Mouse (Mus musculus) liver, embryonic 13.5 days (tissue): Measurements from ENCODE around the gene Apol6. TPM values are rescaled to one million over a fixed set of nuclear protein-coding genes. Genes with fewer than 3 reads are reported as not detected.

Source experiments
- ATAC-seq: fragments of 200-750 bp; cut with Nextera tagmentation; 2 replicates; pipeline ENCODE4 v1.8.0; 2017; ENCODE audit warnings: low read depth, mild to moderate bottlenecking, moderate number of reproducible peaks, moderate library complexity
- DNase-seq: peaks from one replicate; pipeline ENCODE4 v3.0.0; 2022
- H3K27ac ChIP-seq: fragments of 300-500 bp; sonication (generic); 2 replicates; pipeline ENCODE4 v1.5.1; 2015; ENCODE audit warnings: moderate library complexity, mild to moderate bottlenecking, inconsistent platforms
- H3K27me3 ChIP-seq: fragments of 300-500 bp; sonication (generic); 2 replicates; pipeline ENCODE4 v1.6.1; 2015; ENCODE audit warnings: mild to moderate bottlenecking, inconsistent platforms
- H3K36me3 ChIP-seq: fragments of 300-500 bp; sonication (generic); 2 replicates; pipeline ENCODE4 v1.6.1; 2015; ENCODE audit warnings: mild to moderate bottlenecking, inconsistent platforms
- H3K4me1 ChIP-seq: fragments of 300-500 bp; sonication (generic); replicated peaks from 2 replicates; pipeline ENCODE4 v1.6.1; 2015; ENCODE audit warnings: inconsistent platforms
- H3K4me2 ChIP-seq: fragments of 300-500 bp; sonication (generic); 2 replicates; pipeline ENCODE4 v1.6.1; 2015; ENCODE audit warnings: inconsistent platforms, mild to moderate bottlenecking, moderate library complexity
- H3K4me3 ChIP-seq: fragments of 300-500 bp; sonication (generic); replicated peaks from 2 replicates; pipeline ENCODE4 v1.5.1; 2015; ENCODE audit warnings: mild to moderate bottlenecking, inconsistent platforms
- H3K9ac ChIP-seq: fragments of 300-500 bp; sonication (generic); 2 replicates; pipeline ENCODE4 v1.6.1; 2015; ENCODE audit warnings: mild to moderate bottlenecking, inconsistent platforms
- H3K9me3 ChIP-seq: fragments of 300-500 bp; sonication (generic); replicated peaks from 2 replicates; pipeline ENCODE4 v1.6.1; 2016; ENCODE audit warnings: inconsistent platforms
- WGBS: fragments of 180-500 bp; shearing (Covaris S2); methylation state at CpG from one replicate; pipeline ENCODE4 v1.1.7; 2015; ENCODE audit not compliant: insufficient replicate concordance; 5-methylcytosine and 5-hydroxymethylcytosine counted together
- polyA plus RNA-seq: library from polyadenylated mRNA; unstranded; fragments of >200 nt; fragmentation: Nextera tagmentation; extraction: Ambion mirVana; gene quantifications from 2 replicates; pipeline ENCODE4 v1.2.1, GENCODE M21; 2015

The Apol6 gene
- polyA plus RNA-seq, 1 experiment from 2014 or later = 0.36 TPM

DNA sequence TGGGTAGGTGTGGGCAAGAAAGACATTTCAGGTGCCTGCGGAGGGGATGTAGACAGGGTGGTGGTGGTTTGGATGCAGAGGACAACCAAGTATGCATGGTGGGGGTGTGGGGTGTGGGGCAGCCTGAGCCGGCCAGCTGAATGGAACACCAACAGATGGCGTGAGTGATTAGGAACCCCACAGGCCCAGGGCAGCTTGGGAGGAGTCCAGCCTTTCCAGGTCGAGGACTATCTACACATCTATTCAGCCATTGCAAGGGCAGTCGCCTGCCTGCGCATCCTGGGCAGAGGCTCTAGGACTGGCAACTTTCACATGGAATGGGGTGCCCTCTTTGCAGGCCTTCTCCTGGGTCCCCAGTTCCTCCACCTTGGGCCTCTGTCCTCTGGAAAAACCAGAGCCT, 10.0 kb upstream of the Apol6 start:
- DNase-seq (no peak), ATAC-seq (no peak)
- Histone ChIP-seq H3K27me3 (peaks cover 10% of the 10 kb centered on the region), H3K27ac (no peak overlapping the region), H3K4me3 (no peak overlapping the region), H3K4me2 (no peak overlapping the region), H3K4me1 (peaks cover 17% of the 10 kb centered on the region), H3K9me3 (no peaks in the 10 kb centered on the region), H3K36me3 (no peaks in the 10 kb centered on the region), H3K9ac (no peak overlapping the region)
- WGBS = 59% methylated on average over 6 of the region's 6 CpGs

DNA sequence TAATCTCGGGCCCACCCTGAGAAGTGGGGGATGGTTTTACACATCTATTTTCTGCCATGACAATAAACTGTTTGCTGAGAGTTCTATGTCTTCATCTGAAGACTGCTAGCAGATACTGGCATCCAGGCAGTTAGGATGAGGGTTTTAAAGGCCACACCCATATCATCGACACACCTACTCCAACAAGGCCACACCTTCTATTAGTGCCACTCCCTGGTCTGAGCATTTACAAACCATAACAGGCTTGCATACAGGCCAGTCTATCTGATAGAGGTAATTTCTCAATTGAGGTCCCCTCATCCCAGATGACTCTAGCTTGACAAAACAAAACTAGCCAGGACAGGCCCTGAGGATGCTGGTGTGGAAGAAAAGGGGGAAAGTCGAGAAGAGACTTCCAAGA, 8.9 kb upstream of the Apol6 start:
- Histone ChIP-seq H3K4me1 (peaks cover 17% of the 10 kb centered on the region), H3K9ac (no peak overlapping the region), H3K4me2 (no peak overlapping the region), H3K27me3 (peaks cover 10% of the 10 kb centered on the region), H3K36me3 (no peaks in the 10 kb centered on the region), H3K27ac (no peak overlapping the region), H3K9me3 (no peaks in the 10 kb centered on the region), H3K4me3 (no peak overlapping the region)
- 53% methylated on average over 3 of the region's 3 CpGs for WGBS
- no peak for DNase-seq
- peak; percentile 46; the same call in 1 of the 2 replicates for ATAC-seq

DNA sequence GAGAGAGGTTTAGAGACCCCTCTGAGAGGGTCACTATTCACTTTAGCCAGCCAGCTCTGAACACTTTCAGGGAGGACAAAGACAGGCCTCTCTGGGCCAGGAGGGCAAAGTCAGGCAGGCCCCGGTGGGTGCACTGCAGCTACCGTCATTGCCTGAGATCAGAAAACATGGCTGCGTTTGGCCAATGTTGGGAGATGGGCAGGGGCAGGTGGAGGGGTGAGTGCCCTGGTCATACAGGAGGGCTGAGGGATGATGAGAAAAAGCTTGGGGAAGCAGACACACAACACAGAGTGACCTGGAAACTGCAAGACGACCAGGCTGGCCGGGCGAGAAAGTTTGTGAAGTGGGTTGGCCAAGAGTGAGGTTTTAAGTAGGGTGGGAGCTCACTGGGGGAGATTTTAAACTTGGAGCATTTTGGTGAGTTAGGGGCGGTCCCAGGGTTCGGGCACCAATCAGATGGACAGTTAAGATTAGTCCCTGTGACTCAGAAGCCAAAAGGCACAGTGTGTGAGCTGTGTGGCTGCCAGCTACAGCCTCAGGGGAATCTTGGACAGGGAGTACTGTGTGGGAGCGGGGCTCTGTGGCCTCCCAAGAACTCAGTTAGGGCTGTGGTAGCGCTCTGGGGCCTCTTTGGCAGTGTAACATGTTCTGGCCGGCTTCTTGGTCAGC, 8.1 kb upstream of the Apol6 start:
- no peaks in the 10 kb centered on the region for H3K9me3 ChIP-seq
- peaks cover 17% of the 10 kb centered on the region for H3K4me1 ChIP-seq
- H3K4me2 ChIP-seq = no peak overlapping the region
- WGBS = 62% methylated on average over 11 of the region's 11 CpGs
- peaks cover 10% of the 10 kb centered on the region for H3K27me3 ChIP-seq
- H3K27ac ChIP-seq = peak overlapping the region; percentile 61; the same call in 1 of the 2 replicates
- no peak overlapping the region for H3K9ac ChIP-seq
- ATAC-seq (no peak), DNase-seq (no peak)
- no peak overlapping the region for H3K4me3 ChIP-seq
- no peaks in the 10 kb centered on the region for H3K36me3 ChIP-seq

DNA sequence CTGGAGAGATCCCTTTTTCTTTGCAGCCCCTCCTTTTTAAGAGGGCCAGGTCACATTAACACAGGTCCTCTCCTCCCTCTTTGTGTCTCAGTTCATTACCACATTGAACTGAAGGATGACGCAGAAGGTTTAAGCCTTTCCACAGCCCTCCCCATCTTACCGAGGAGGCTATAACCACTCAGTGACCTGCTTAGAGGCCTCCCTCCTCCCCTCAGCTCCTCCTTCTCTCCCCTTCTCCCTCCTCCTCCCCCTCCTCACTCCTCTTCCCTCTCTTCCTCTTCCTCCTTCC, 7.6 kb upstream of the Apol6 start:
- Histone ChIP-seq H3K27ac (peak overlapping the region; percentile 61), H3K9me3 (no peaks in the 10 kb centered on the region), H3K4me3 (no peak overlapping the region), H3K9ac (no peak overlapping the region), H3K4me2 (no peak overlapping the region), H3K4me1 (peaks cover 17% of the 10 kb centered on the region), H3K36me3 (no peaks in the 10 kb centered on the region), H3K27me3 (peaks cover 10% of the 10 kb centered on the region)
- no peak for DNase-seq
- ATAC-seq = no peak
- WGBS = 55% methylated on average over 2 of the region's 2 CpGs

DNA sequence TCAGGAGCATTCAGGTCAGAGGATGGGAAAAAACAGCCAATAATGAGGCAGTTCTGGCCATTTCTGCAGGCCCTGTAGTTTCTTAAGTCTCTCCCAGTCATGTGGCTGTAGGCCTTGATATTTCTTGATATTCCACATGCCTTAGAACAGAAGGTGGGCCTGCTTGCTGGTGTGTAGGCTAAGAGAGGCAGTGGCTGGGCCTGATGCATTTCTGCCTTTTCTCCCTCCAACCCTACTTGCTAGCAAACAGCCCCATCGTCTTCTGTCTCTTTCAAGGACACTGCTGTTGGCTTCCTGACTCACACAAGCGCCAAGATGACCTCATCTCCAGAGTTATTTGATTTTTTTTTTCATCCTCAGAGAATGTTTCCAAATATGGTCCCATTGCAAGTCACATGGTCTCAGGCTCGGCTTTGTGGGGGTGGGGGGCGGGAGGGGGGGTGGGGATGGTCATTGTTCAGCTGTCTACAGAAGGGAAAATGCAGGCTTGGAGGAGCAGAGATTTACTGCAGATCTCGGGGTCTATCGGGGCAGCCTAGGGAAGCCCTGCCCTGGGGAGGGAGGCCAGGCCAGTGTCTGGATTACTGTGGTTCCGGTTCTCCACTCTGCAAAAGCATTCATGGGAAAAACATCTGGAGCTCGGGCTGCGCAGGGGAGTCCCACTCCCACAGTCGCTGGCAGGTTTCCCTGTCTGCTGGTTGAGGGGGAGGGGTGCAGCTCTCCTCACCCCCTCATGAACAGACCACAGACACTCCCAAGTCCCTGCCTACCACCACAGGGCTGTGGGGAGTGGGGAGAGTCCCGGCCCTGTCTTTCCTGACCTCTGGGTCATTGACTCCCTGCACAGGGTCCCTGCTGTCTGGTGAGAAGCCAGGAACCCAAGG, 7.0 kb upstream of the Apol6 start:
- Histone ChIP-seq H3K9ac (no peak overlapping the region), H3K27me3 (peaks cover 10% of the 10 kb centered on the region), H3K36me3 (no peaks in the 10 kb centered on the region), H3K4me1 (peaks cover 17% of the 10 kb centered on the region), H3K27ac (peak overlapping the region; percentile 61), H3K9me3 (no peaks in the 10 kb centered on the region), H3K4me2 (no peak overlapping the region), H3K4me3 (no peak overlapping the region)
- no peak for DNase-seq
- ATAC-seq = no peak
- 21% methylated on average over 11 of the region's 11 CpGs for WGBS

DNA sequence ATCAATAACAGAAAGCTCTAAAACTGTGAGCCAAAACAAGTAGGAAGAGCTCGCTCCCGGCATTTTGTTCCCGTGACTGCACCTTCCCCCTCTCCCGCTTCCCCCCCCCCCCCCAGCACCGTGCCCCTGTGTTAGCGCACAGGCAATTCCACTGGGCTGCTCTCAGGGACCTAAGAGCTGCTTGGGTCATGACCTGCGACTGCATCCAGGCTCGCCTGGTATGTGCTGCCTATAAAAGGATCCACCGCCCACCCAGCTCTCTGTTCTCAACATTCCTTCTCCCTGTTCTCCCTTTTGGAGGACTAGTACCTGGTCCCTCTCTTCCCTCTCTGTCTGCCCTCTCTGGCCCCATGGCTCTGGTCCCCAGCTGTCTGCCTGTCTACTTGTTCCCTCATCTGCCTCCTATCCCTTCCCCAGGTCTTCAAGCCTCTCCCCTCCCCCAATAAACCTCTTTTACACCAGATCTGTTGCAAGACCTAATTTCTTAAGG, 5.3 kb upstream of the Apol6 start:
- H3K4me3 ChIP-seq = no peak overlapping the region
- H3K27ac ChIP-seq = no peak overlapping the region
- H3K9me3 ChIP-seq = no peaks in the 10 kb centered on the region
- no peak overlapping the region for H3K9ac ChIP-seq
- peaks cover 5% of the 10 kb centered on the region; the same call in 1 of the 2 replicates for H3K27me3 ChIP-seq
- DNase-seq (no peak), ATAC-seq (no peak)
- H3K36me3 ChIP-seq = no peaks in the 10 kb centered on the region
- peaks cover 17% of the 10 kb centered on the region for H3K4me1 ChIP-seq
- H3K4me2 ChIP-seq = no peak overlapping the region
- WGBS = 67% methylated on average over 8 of the region's 9 CpGs

DNA sequence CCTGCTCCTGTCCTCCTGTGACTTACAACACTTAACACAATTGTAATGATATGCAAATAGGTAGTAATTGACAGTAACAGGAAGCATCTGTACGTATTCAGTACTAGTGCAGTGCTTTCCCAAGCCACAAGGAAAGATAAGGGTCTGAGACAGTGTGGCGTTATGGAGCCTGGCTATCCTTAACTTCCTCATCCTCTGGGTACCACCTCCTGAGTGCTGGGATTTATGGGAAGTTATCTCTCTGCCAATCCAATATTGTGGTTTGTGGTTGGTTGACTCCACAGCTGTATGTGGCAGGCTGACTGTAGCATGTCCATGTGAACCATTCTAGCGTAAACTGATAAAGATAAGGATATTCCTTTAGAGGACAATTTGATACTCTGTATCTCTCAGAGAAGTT, 3.7 kb upstream of the Apol6 start:
- DNase-seq (no peak), ATAC-seq (no peak)
- no peak overlapping the region for H3K4me2 ChIP-seq
- no peaks in the 10 kb centered on the region for H3K36me3 ChIP-seq
- no peak overlapping the region for H3K9ac ChIP-seq
- H3K27ac ChIP-seq = no peak overlapping the region
- WGBS = 9% methylated on average over 3 of the region's 3 CpGs
- H3K27me3 ChIP-seq = peaks cover 5% of the 10 kb centered on the region; the same call in 1 of the 2 replicates
- peaks cover 11% of the 10 kb centered on the region for H3K4me1 ChIP-seq
- no peak overlapping the region for H3K4me3 ChIP-seq
- H3K9me3 ChIP-seq = no peaks in the 10 kb centered on the region

DNA sequence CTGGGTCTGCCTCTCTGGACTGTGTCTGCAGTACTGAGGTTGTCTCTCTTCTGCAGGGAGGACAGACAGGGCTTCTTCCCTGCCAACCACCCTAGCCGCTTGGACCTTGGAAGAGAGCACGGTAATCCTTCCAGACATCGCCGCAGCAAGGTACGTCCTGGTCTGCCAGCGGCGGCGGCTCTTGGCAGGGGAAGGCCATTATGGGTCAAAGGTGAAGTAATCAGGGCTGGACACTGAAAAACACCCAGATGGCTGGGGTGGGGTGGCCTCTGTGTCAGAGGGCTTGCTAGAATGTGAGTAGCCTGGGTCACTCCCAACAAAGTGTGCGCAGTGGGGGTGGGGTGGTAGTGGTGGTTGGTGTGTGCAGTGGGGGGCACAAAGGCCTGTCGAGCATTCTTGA, 1.1 kb downstream of the Apol6 start:
- Histone ChIP-seq H3K9me3 (no peaks in the 10 kb centered on the region), H3K36me3 (no peaks in the 10 kb centered on the region), H3K4me1 (no peaks in the 10 kb centered on the region; the same call in none of the 2 replicates), H3K4me3 (no peak overlapping the region), H3K9ac (no peak overlapping the region), H3K27me3 (no peaks in the 10 kb centered on the region), H3K4me2 (no peak overlapping the region), H3K27ac (no peak overlapping the region)
- no peak for ATAC-seq
- DNase-seq = no peak
- 72% methylated on average over 10 of the region's 10 CpGs for WGBS

DNA sequence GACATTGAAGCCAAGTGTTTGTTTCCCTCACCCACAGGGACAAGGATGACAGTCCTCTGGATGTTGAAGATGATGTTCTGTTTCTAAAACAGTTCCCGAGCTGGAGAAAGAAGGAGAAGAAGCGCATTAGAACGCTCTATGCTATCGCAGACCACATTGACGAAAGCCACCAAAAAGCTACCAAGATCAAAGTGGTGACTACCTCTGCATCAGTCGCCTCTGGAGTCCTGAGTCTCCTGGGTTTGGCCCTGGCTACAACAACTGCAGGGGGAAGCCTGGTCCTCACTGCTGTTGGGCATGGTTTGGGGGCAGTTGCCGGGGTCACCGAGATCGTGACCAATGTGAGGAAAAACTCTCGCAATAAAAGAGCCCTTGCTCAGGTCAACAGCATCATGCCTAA, 6.0 kb downstream of the Apol6 start, which contains the start of gene Mb:
Gene Mb, minus strand, starts transcription at position 101 of the 400 bp plus-strand sequence.
- Histone ChIP-seq H3K27ac (no peak within 1 kb of the TSS), H3K4me1 (peaks cover 26% of the 10 kb centered on the region), H3K27me3 (peaks cover 3% of the 10 kb centered on the region), H3K4me2 (no peak within 1 kb of the TSS), H3K4me3 (no peak within 1 kb of the TSS), H3K9me3 (no peaks in the 10 kb centered on the region), H3K36me3 (no peaks in the 10 kb centered on the region), H3K9ac (no peak within 1 kb of the TSS)
- no peak for DNase-seq
- no peak for ATAC-seq
- WGBS = 79% methylated on average over 10 of the region's 10 CpGs

DNA sequence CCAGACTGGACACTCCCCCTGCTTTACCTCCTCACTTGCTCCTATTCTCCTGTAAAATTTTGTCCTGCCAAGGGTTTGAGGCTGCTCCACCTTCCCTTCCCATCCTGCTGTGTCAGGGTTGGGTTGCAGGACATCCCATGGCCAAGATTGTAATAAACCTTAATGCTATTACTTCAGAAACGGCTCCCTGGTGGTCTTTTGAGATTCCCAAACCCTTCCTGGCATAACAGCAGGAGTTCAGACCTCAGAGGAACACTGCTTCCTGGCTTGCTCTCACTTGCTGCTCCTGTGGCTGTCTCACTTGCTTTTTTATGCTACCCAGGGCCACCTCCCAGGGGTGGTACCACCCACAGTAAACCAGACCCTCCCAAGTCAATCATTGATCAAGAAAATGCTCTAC, 7.6 kb downstream of the Apol6 start:
- no peaks in the 10 kb centered on the region for H3K36me3 ChIP-seq
- no peak overlapping the region for H3K4me2 ChIP-seq
- 23% methylated on average over 1 of the region's 1 CpGs for WGBS
- ATAC-seq (no peak), DNase-seq (no peak)
- H3K4me1 ChIP-seq = peaks cover 37% of the 10 kb centered on the region
- H3K9me3 ChIP-seq = no peaks in the 10 kb centered on the region
- no peak overlapping the region for H3K9ac ChIP-seq
- peak overlapping the region; percentile 75 for H3K27ac ChIP-seq
- peaks cover 11% of the 10 kb centered on the region for H3K27me3 ChIP-seq
- no peak overlapping the region for H3K4me3 ChIP-seq

DNA sequence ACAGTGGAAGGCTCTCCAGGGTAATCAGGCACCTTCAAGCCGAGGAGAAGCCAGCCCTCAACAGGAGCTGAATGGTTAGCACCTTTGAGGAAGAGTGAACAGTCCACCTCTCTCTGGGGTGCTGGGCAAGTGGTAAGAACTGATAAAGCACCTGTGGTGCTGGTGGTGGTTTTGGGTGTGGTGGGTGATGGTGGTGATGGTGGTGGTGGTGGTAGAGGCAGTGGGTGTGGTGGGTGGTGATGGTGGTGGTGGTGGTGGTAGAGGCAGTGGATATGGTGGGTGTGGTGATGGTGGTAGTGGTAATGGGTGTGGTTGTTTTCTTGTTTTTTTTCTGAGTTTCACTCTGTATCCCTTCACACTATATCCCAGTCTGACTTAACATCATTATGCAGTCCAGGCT, 8.5 kb downstream of the Apol6 start:
- DNase-seq = peak; percentile 45
- H3K27ac ChIP-seq = peak overlapping the region; percentile 75

More for the DNA sequence above, 8.5 kb downstream of the Apol6 start:
- Histone ChIP-seq H3K4me3 (no peak overlapping the region), H3K9ac (no peak overlapping the region), H3K4me1 (peaks cover 42% of the 10 kb centered on the region), H3K36me3 (no peaks in the 10 kb centered on the region), H3K9me3 (no peaks in the 10 kb centered on the region), H3K27me3 (peaks cover 11% of the 10 kb centered on the region), H3K4me2 (no peak overlapping the region)
- 32% methylated on average over 1 of the region's 1 CpGs for WGBS
- peak; percentile 91 for ATAC-seq
